ENCODE assay signal across 11 mouse cellular contexts in the genomic region with DNA sequence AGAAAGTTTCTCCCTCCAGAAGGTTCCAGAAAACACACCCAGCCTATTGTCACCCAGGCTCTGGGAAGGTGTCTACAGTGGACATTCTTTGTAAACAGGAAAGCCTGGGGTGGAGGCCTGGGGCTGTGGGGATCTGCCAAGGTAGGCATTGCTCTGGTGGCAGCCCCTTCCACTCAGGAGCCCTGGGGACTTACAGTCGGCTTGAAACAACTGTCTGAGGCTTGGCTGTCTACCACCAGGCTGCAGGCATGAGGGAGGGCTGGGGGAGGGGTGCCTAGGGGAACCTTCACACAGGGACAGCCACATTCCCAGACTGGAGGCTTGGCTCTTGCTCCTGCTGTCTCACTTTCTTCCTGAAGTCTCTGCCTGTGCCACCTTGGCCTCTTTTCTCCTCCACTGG. TPM values are rescaled to one million over a fixed set of nuclear protein-coding genes. Genes with fewer than 3 reads are reported as not detected.
A peak's percentile ranks its signal among the peaks of the same experiment; 100 is the strongest.
DNase-seq lines count a peak whose midpoint lies in the region; ATAC-seq lines count a peak whose summit lies in the region.
"Had no signal": no experiment of that assay in that cellular context is flagged by ENCODE, and none has a peak within 500 bp of the region (broad histone marks: within the 10 kb centered on the region; RNA-seq: fewer than 3 reads in every experiment).

No protein-coding gene starts in this region.

- peaks cover 37% of the 10 kb centered on the region for H3K4me1 ChIP-seq in heart, embryonic 11.5 days (ENCODE audit: control insufficient read depth, insufficient read depth, low read length)
- peaks cover 78% of the 10 kb centered on the region for H3K4me1 ChIP-seq in limb, embryonic 13.5 days

- H3K36me3 ChIP-seq in heart, embryonic 11.5 days (ENCODE audit: control insufficient read depth, insufficient read depth, low read length), result peaks cover 2% of the 10 kb centered on the region; the same call in 1 of the 2 replicates
- H3K36me3 ChIP-seq in limb, embryonic 13.5 days, result peaks cover 19% of the 10 kb centered on the region

- H3K9me3 ChIP-seq in heart, embryonic 11.5 days (replicated peaks; ENCODE audit: control insufficient read depth, low read length), result no peaks in the 10 kb centered on the region
- H3K9me3 ChIP-seq in limb, embryonic 13.5 days, result no peaks in the 10 kb centered on the region
- H3K9me3 ChIP-seq: neural tube, embryonic 12.5 days had no signal

- WGBS in heart, embryonic 11.5 days (ENCODE audit: insufficient replicate concordance), result 12% methylated on average over 1 of the region's 1 CpGs
- WGBS in limb, embryonic 13.5 days, result 0% methylated on average over 1 of the region's 1 CpGs

- intact Hi-C loops in gastrocnemius, postnatal 36 days (cut with DNase I), result loop anchor here (5.0 kb wide), 1 partner anchor 47 kb away; no protein-coding TSS in a partner anchor

- H3K4me3 ChIP-seq in heart, embryonic 11.5 days (ENCODE audit: low read depth, low read length), result no peak overlapping the region
- no peak overlapping the region for H3K4me3 ChIP-seq in limb, embryonic 13.5 days
- H3K4me3 ChIP-seq: neural tube, embryonic 12.5 days had no signal

- ATAC-seq in heart, embryonic 11.5 days (replicated peaks; ENCODE audit: insufficient number of reproducible peaks, low FRiP score, low TSS enrichment), result no peak
- peak; percentile 66 for ATAC-seq in limb, embryonic 13.5 days (ENCODE audit: low FRiP score, low read depth)
- ATAC-seq in erythroblast, adult 5-6 weeks (replicated peaks; ENCODE audit: low FRiP score, poor library complexity, severe bottlenecking), result no peak

- peak overlapping the region; percentile 58 for H3K27ac ChIP-seq in heart, embryonic 11.5 days (ENCODE audit: low read depth, low read length)
- peak overlapping the region; percentile 80 for H3K27ac ChIP-seq in limb, embryonic 13.5 days
- H3K27ac ChIP-seq: neural tube, embryonic 12.5 days had no signal

- no peak overlapping the region for H3K4me2 ChIP-seq in heart, embryonic 11.5 days
- no peak overlapping the region for H3K4me2 ChIP-seq in limb, embryonic 13.5 days (replicated peaks)
- H3K4me2 ChIP-seq: neural tube, embryonic 12.5 days had no signal

- no peak overlapping the region for H3K9ac ChIP-seq in heart, embryonic 11.5 days (ENCODE audit: low read depth, low read length)
- peak overlapping the region; percentile 32 for H3K9ac ChIP-seq in limb, embryonic 13.5 days
- H3K9ac ChIP-seq: neural tube, embryonic 12.5 days had no signal

- H3K27me3 ChIP-seq in heart, embryonic 11.5 days (ENCODE audit: control insufficient read depth, insufficient read depth, low read length), result peaks cover 20% of the 10 kb centered on the region; the same call in 1 of the 2 replicates
- H3K27me3 ChIP-seq in limb, embryonic 13.5 days, result no peaks in the 10 kb centered on the region
- H3K27me3 ChIP-seq: neural tube, embryonic 12.5 days had no signal

- peak; percentile 66 for DNase-seq in gastrocnemius, postnatal 25 days
- DNase-seq in gastrocnemius, postnatal 36 days, result no peak
- peak; percentile 20 for DNase-seq in NIH3T3 (ENCODE audit: low read depth)
- DNase-seq in embryo, embryonic 10 days (ENCODE audit: low spot score), result no peak
- no peak for DNase-seq in yolk sac, embryonic 10.5 days (ENCODE audit: low spot score)
- DNase-seq: layer of hippocampus, postnatal 36 days; thymus, adult 18-20 months had no signal

RNA-seq across cellular contexts. Expression of a gene that starts 58.1 kb away (rescaled TPM):
- 10 to 100 TPM; 70.1 to 81.3 TPM for total RNA-seq in gastrocnemius, postnatal 25 days (2021)
- 100 to 1,000 TPM in 1 of 2 experiments, 10 to 100 TPM in 1; 95.6 to 103 TPM for total RNA-seq in gastrocnemius, postnatal 36 days (2021)
- polyA plus RNA-seq in heart, embryonic 11.5 days (2014; fragmentation: Nextera tagmentation; extraction: Ambion mirVana), result 4.2 and 5.2 TPM in 2 replicates
- 17.1 and 17.6 TPM in 2 replicates for polyA plus RNA-seq in limb, embryonic 13.5 days (2015; fragmentation: Nextera tagmentation; extraction: Ambion mirVana)
- 1.9 and 3.1 TPM in 2 replicates for total RNA-seq in erythroblast, adult 5-6 weeks (2015; ENCODE audit: low replicate concordance)
- 2.3 and 4.6 TPM in 2 replicates for total RNA-seq in erythroblast, adult 5-6 weeks (2017; ENCODE audit: low replicate concordance)

Comparison
In these comparisons a context has a peak if more than half of its experiments do, and no peak if none do; other contexts are left out.
1. DNase-seq: peak in gastrocnemius, postnatal 25 days (single experiment) and NIH3T3 (single experiment); none in gastrocnemius, postnatal 36 days (0 of 2), embryo, embryonic 10 days (single experiment) and yolk sac, embryonic 10.5 days (single experiment).
2. RNA of a gene that starts 58.1 kb away (total RNA-seq): 95.6 to 103 TPM in gastrocnemius, postnatal 36 days and 70.1 to 81.3 TPM in gastrocnemius, postnatal 25 days; 1.9 to 4.6 TPM in erythroblast, adult 5-6 weeks; every median in the first group is over 10 times any median in the second.